Mouse (Mus musculus): ENCODE results near the gene Mettl1. TPM values are rescaled to one million over a fixed set of nuclear protein-coding genes. Genes with fewer than 3 reads are reported as not detected.

Gene Mettl1
- polyA plus RNA-seq, 1 experiment from 2014 or later: 44.8 TPM

- Histone ChIP-seq H3K36me3 (replicated peaks; ENCODE audit: control insufficient read depth, insufficient read depth, low read depth, low read length) (no peaks in the 10 kb centered on the region), H3K27me3 (ENCODE audit: control insufficient read depth, insufficient read depth, low read length) (peaks cover 47% of the 10 kb centered on the region), H3K9me3 (replicated peaks; ENCODE audit: control insufficient read depth, low read length) (no peaks in the 10 kb centered on the region), H3K9ac (replicated peaks; ENCODE audit: low read length) (no peak overlapping the region), H3K4me3 (ENCODE audit: low read depth, low read length) (peak overlapping the region; percentile 63), H3K27ac (replicated peaks; ENCODE audit: low read depth, low read length) (no peak overlapping the region), H3K4me2 (ENCODE audit: low read depth, low read length) (peak overlapping the region; percentile 98), H3K4me1 (ENCODE audit: control insufficient read depth, insufficient read depth, low read length) (peaks cover 13% of the 10 kb centered on the region)
- no peak for DNase-seq (ENCODE audit: low spot score)
- WGBS: 2% methylated on average over 11 of the region's 12 CpGs
- peak; percentile 27; the same call in 1 of the 2 replicates for ATAC-seq (replicated peaks; ENCODE audit: insufficient number of reproducible peaks, low FRiP score, low TSS enrichment, low read depth)
Observed at GRCm38 (mm10) chr10:127078001-127078676, 36.9 kb downstream of the Mettl1 start.

GRCm38 (mm10) chr10:127078677-127079575 is 37.7 kb downstream of the Mettl1 start:
- peak overlapping the region; percentile 63 for H3K4me3 ChIP-seq (ENCODE audit: low read depth, low read length)
- H3K4me2 ChIP-seq (ENCODE audit: low read depth, low read length): peak overlapping the region; percentile 98
- under 1% methylated on average over 43 of the region's 49 CpGs for WGBS
- H3K27me3 ChIP-seq (ENCODE audit: control insufficient read depth, insufficient read depth, low read length): peaks cover 52% of the 10 kb centered on the region
- H3K9me3 ChIP-seq (replicated peaks; ENCODE audit: control insufficient read depth, low read length): no peaks in the 10 kb centered on the region
- peaks cover 13% of the 10 kb centered on the region for H3K4me1 ChIP-seq (ENCODE audit: control insufficient read depth, insufficient read depth, low read length)
- DNase-seq (ENCODE audit: low spot score): peak; percentile 79
- peak overlapping the region; percentile 50 for H3K9ac ChIP-seq (replicated peaks; ENCODE audit: low read length)
- ATAC-seq (replicated peaks; ENCODE audit: insufficient number of reproducible peaks, low FRiP score, low TSS enrichment, low read depth): peak; percentile 27
- H3K36me3 ChIP-seq (replicated peaks; ENCODE audit: control insufficient read depth, insufficient read depth, low read depth, low read length): no peaks in the 10 kb centered on the region
- H3K27ac ChIP-seq (replicated peaks; ENCODE audit: low read depth, low read length): no peak overlapping the region

GRCm38 (mm10) chr10:127079665-127080391 is 38.6 kb downstream of the Mettl1 start:
- ATAC-seq (replicated peaks; ENCODE audit: insufficient number of reproducible peaks, low FRiP score, low TSS enrichment, low read depth): peak; percentile 10; the same call in 1 of the 2 replicates
- peaks cover 13% of the 10 kb centered on the region for H3K4me1 ChIP-seq (ENCODE audit: control insufficient read depth, insufficient read depth, low read length)
- peak overlapping the region; percentile 50 for H3K9ac ChIP-seq (replicated peaks; ENCODE audit: low read length)
- peak overlapping the region; percentile 63 for H3K4me3 ChIP-seq (ENCODE audit: low read depth, low read length)
- H3K27me3 ChIP-seq (ENCODE audit: control insufficient read depth, insufficient read depth, low read length): peaks cover 52% of the 10 kb centered on the region
- 2% methylated on average over 66 of the region's 70 CpGs for WGBS
- no peak for DNase-seq (ENCODE audit: low spot score)
- peak overlapping the region; percentile 98 for H3K4me2 ChIP-seq (ENCODE audit: low read depth, low read length)
- H3K27ac ChIP-seq (replicated peaks; ENCODE audit: low read depth, low read length): no peak overlapping the region
- H3K9me3 ChIP-seq (replicated peaks; ENCODE audit: control insufficient read depth, low read length): no peaks in the 10 kb centered on the region
- no peaks in the 10 kb centered on the region for H3K36me3 ChIP-seq (replicated peaks; ENCODE audit: control insufficient read depth, insufficient read depth, low read depth, low read length)

- Histone ChIP-seq H3K27me3 (ENCODE audit: control insufficient read depth, insufficient read depth, low read length) (peaks cover 52% of the 10 kb centered on the region), H3K4me3 (ENCODE audit: low read depth, low read length) (peak overlapping the region; percentile 18), H3K4me1 (ENCODE audit: control insufficient read depth, insufficient read depth, low read length) (peaks cover 13% of the 10 kb centered on the region), H3K4me2 (ENCODE audit: low read depth, low read length) (peak overlapping the region; percentile 34), H3K36me3 (replicated peaks; ENCODE audit: control insufficient read depth, insufficient read depth, low read depth, low read length) (no peaks in the 10 kb centered on the region), H3K9me3 (replicated peaks; ENCODE audit: control insufficient read depth, low read length) (no peaks in the 10 kb centered on the region), H3K9ac (replicated peaks; ENCODE audit: low read length) (no peak overlapping the region), H3K27ac (replicated peaks; ENCODE audit: low read depth, low read length) (no peak overlapping the region)
- 2% methylated on average over 48 of the region's 48 CpGs for WGBS
- DNase-seq (ENCODE audit: low spot score) (no peak), ATAC-seq (replicated peaks; ENCODE audit: insufficient number of reproducible peaks, low FRiP score, low TSS enrichment, low read depth) (no peak)
Observed at GRCm38 (mm10) chr10:127080901-127081780, 39.9 kb downstream of the Mettl1 start.

GRCm38 (mm10) chr10:127081996-127082620 is 40.9 kb downstream of the Mettl1 start:
- Histone ChIP-seq H3K4me3 (ENCODE audit: low read depth, low read length) (no peak overlapping the region; the same call in 1 of the 2 replicates), H3K4me1 (ENCODE audit: control insufficient read depth, insufficient read depth, low read length) (peaks cover 13% of the 10 kb centered on the region), H3K27ac (replicated peaks; ENCODE audit: low read depth, low read length) (no peak overlapping the region), H3K4me2 (ENCODE audit: low read depth, low read length) (no peak overlapping the region), H3K27me3 (ENCODE audit: control insufficient read depth, insufficient read depth, low read length) (peaks cover 52% of the 10 kb centered on the region), H3K9ac (replicated peaks; ENCODE audit: low read length) (no peak overlapping the region), H3K9me3 (replicated peaks; ENCODE audit: control insufficient read depth, low read length) (no peaks in the 10 kb centered on the region), H3K36me3 (replicated peaks; ENCODE audit: control insufficient read depth, insufficient read depth, low read depth, low read length) (no peaks in the 10 kb centered on the region)
- 33% methylated on average over 8 of the region's 8 CpGs for whole genome bisulfite sequencing
- ATAC-seq (replicated peaks; ENCODE audit: insufficient number of reproducible peaks, low FRiP score, low TSS enrichment, low read depth) (no peak), DNase-seq (ENCODE audit: low spot score) (no peak)

GRCm38 (mm10) chr10:127083292-127083914 is 42.2 kb downstream of the Mettl1 start:
- H3K9ac ChIP-seq (replicated peaks; ENCODE audit: low read length): no peak overlapping the region
- peaks cover 11% of the 10 kb centered on the region for H3K4me1 ChIP-seq (ENCODE audit: control insufficient read depth, insufficient read depth, low read length)
- H3K27me3 ChIP-seq (ENCODE audit: control insufficient read depth, insufficient read depth, low read length): peaks cover 45% of the 10 kb centered on the region
- ATAC-seq (replicated peaks; ENCODE audit: insufficient number of reproducible peaks, low FRiP score, low TSS enrichment, low read depth): no peak
- H3K27ac ChIP-seq (replicated peaks; ENCODE audit: low read depth, low read length): no peak overlapping the region
- no peaks in the 10 kb centered on the region for H3K9me3 ChIP-seq (replicated peaks; ENCODE audit: control insufficient read depth, low read length)
- WGBS: 33% methylated on average over 8 of the region's 8 CpGs
- H3K36me3 ChIP-seq (replicated peaks; ENCODE audit: control insufficient read depth, insufficient read depth, low read depth, low read length): no peaks in the 10 kb centered on the region
- no peak overlapping the region for H3K4me2 ChIP-seq (ENCODE audit: low read depth, low read length)
- no peak for DNase-seq (ENCODE audit: low spot score)
- no peak overlapping the region for H3K4me3 ChIP-seq (ENCODE audit: low read depth, low read length)

Data from embryonic facial prominence, embryonic 11.5 days (tissue).